Mouse (Mus musculus): Measurements from ENCODE around the gene Ttll7. TPM values are rescaled to one million over a fixed set of nuclear protein-coding genes. Genes with fewer than 3 reads are reported as not detected.

Gene Ttll7
- polyA plus RNA-seq, 1 experiment, result 0.37 TPM

DNA sequence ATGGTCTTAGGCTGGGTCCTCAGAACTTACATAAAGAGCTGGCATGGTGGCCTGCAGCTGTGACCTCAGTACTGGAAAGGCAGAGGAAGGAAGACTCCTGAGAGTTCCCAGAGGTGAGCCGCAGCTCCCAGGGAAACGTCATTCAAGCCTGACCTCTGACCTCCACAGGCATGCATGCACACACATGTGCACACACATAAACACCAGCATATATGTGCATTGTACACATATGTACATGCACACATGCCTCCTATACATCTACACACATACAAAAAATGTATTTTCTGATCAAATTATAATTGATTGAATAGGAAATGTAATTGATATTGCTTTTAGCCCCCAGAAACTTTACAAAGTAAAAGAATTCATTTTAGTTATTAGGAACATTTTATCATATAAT, 93.2 kb downstream of the Ttll7 start:
- no peaks in the 10 kb centered on the region for H3K27me3 ChIP-seq (ENCODE audit: control insufficient read depth, insufficient read depth, low read length)
- no peaks in the 10 kb centered on the region for H3K4me1 ChIP-seq (ENCODE audit: control insufficient read depth, insufficient read depth, insufficient read length)
- H3K27ac ChIP-seq (ENCODE audit: insufficient read depth, low read length), result no peak overlapping the region
- TF ChIP-seq CTCF (IDR thresholded peaks at IDR 0.05; ENCODE audit: extremely low read depth, insufficient read depth, insufficient read length, insufficient replicate concordance) (no peak), POLR2A (IDR thresholded peaks at IDR 0.05; ENCODE audit: low read depth, low read length) (no peak)
- no peaks in the 10 kb centered on the region for H3K36me3 ChIP-seq (ENCODE audit: control insufficient read depth, insufficient read depth, low read length)
- DNase-seq (ENCODE audit: low read depth in 1 of 2, low spot score in 2 of 2), result no peak
- no peak overlapping the region for H3K4me3 ChIP-seq (ENCODE audit: extremely low read depth, insufficient read depth, insufficient read length)
- WGBS, result 48% methylated on average over 2 of the region's 2 CpGs

DNA sequence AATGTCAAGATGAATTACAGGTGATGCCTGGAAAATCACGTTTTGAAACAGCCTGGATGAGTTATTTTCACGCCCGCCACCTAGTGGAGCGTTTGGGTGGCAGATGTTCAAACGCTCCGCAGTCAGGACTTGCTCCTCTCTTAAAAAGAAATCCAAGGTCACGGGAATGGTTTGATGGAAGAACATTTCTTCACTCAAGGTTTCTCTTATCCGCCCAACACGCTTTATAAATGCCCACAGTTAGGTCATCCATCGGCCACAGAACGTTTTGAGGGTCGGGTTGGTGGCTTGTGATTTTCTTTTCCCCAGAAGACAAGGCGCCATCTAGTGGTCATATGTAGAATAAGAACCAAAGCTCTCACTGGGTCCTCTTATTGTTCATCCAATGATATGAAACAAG, 93.7 kb downstream of the Ttll7 start:
- Histone ChIP-seq H3K27me3 (ENCODE audit: control insufficient read depth, insufficient read depth, low read length) (no peaks in the 10 kb centered on the region), H3K4me1 (ENCODE audit: control insufficient read depth, insufficient read depth, insufficient read length) (no peaks in the 10 kb centered on the region), H3K27ac (ENCODE audit: insufficient read depth, low read length) (no peak overlapping the region), H3K36me3 (ENCODE audit: control insufficient read depth, insufficient read depth, low read length) (no peaks in the 10 kb centered on the region), H3K4me3 (ENCODE audit: extremely low read depth, insufficient read depth, insufficient read length) (peak overlapping the region; percentile 42; the same call in 1 of the 2 replicates)
- WGBS, result under 1% methylated on average over 13 of the region's 13 CpGs
- peak; percentile 58; the same call in 1 of the 2 replicates for TF ChIP-seq CTCF (IDR thresholded peaks at IDR 0.05; ENCODE audit: extremely low read depth, insufficient read depth, insufficient read length, insufficient replicate concordance)
- no peak for TF ChIP-seq POLR2A (IDR thresholded peaks at IDR 0.05; ENCODE audit: low read depth, low read length)
- peak; percentile 20 to 41 for DNase-seq (ENCODE audit: low read depth in 1 of 2, low spot score in 2 of 2)

DNA sequence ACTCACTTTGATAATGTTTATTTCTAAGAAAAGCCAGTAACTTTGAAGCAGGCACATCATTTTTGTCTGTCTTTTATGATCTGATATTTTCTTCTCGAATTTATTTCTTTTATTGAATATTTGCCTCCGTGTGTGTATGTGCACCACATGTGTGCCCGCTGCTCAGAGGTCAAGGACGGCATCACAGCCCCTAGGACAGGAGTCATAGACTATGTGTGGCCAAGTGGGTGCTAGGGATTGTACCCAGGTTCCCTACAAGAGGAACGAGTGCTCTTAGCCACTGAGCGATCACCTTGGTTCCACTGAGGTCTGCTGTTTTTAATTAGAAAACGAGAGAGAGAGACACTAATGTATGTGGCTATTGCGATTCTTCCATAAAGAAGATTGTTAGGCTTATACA, 94.5 kb downstream of the Ttll7 start:
- Histone ChIP-seq H3K27me3 (ENCODE audit: control insufficient read depth, insufficient read depth, low read length) (no peaks in the 10 kb centered on the region), H3K4me3 (ENCODE audit: extremely low read depth, insufficient read depth, insufficient read length) (no peak overlapping the region), H3K36me3 (ENCODE audit: control insufficient read depth, insufficient read depth, low read length) (no peaks in the 10 kb centered on the region), H3K4me1 (ENCODE audit: control insufficient read depth, insufficient read depth, insufficient read length) (no peaks in the 10 kb centered on the region), H3K27ac (ENCODE audit: insufficient read depth, low read length) (no peak overlapping the region)
- no peak for TF ChIP-seq CTCF (IDR thresholded peaks at IDR 0.05; ENCODE audit: extremely low read depth, insufficient read depth, insufficient read length, insufficient replicate concordance)
- no peak for TF ChIP-seq POLR2A (IDR thresholded peaks at IDR 0.05; ENCODE audit: low read depth, low read length)
- no peak for DNase-seq (ENCODE audit: low read depth in 1 of 2, low spot score in 2 of 2)
- WGBS, result 76% methylated on average over 8 of the region's 8 CpGs

DNA sequence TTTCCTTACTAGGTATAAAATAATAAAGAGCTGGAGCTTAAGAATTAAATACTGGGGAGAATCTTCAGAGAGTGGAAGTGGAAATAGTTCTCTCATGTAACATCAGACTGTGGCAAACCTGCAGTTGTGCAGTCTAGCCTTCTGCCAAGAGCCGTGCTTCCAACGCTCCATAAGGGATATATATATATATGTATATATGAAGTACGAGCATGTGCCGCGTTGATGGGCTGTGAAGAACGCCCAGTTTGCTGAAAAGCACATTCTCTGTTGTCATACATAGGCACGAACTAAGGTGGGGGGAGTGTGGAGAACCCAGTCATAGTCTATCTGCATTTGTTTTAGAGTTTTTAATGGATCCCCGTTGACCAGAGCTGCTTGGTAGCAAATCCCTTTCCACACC, 104.6 kb downstream of the Ttll7 start:
- DNase-seq (ENCODE audit: low read depth in 1 of 2, low spot score in 2 of 2), result no peak
- Histone ChIP-seq H3K36me3 (ENCODE audit: control insufficient read depth, insufficient read depth, low read length) (no peaks in the 10 kb centered on the region), H3K4me3 (ENCODE audit: extremely low read depth, insufficient read depth, insufficient read length) (no peak overlapping the region), H3K27ac (ENCODE audit: insufficient read depth, low read length) (no peak overlapping the region), H3K27me3 (ENCODE audit: control insufficient read depth, insufficient read depth, low read length) (no peaks in the 10 kb centered on the region), H3K4me1 (ENCODE audit: control insufficient read depth, insufficient read depth, insufficient read length) (no peaks in the 10 kb centered on the region)
- 94% methylated on average over 8 of the region's 8 CpGs for WGBS
- TF ChIP-seq CTCF (IDR thresholded peaks at IDR 0.05; ENCODE audit: extremely low read depth, insufficient read depth, insufficient read length, insufficient replicate concordance), result no peak
- no peak for TF ChIP-seq POLR2A (IDR thresholded peaks at IDR 0.05; ENCODE audit: low read depth, low read length)

DNA sequence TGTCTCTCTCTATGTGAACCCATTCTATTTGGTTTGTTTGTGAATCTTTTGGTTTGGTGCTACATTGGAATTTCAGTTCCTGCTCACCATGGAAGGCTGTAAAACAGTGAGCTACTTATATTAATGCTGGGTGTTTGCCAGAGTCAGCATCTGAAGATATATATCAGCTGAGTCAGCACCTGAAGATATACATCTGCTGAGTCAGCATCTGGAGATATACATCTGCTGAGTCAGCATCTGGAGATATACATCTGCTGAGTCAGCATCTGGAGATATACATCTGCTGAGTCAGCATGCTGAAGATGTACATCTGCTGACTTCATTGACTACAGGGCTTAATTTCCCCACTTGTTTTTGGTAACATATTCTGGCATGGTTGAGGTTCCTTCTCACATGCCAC, 110.7 kb downstream of the Ttll7 start:
- TF ChIP-seq POLR2A (IDR thresholded peaks at IDR 0.05; ENCODE audit: low read depth, low read length) (no peak), CTCF (IDR thresholded peaks at IDR 0.05; ENCODE audit: extremely low read depth, insufficient read depth, insufficient read length, insufficient replicate concordance) (no peak)
- no peak overlapping the region for H3K4me3 ChIP-seq (ENCODE audit: extremely low read depth, insufficient read depth, insufficient read length)
- DNase-seq (ENCODE audit: low read depth in 1 of 2, low spot score in 2 of 2), result no peak
- H3K36me3 ChIP-seq (ENCODE audit: control insufficient read depth, insufficient read depth, low read length), result no peaks in the 10 kb centered on the region
- no peak overlapping the region for H3K27ac ChIP-seq (ENCODE audit: insufficient read depth, low read length)
- no peaks in the 10 kb centered on the region for H3K4me1 ChIP-seq (ENCODE audit: control insufficient read depth, insufficient read depth, insufficient read length)
- no peaks in the 10 kb centered on the region for H3K27me3 ChIP-seq (ENCODE audit: control insufficient read depth, insufficient read depth, low read length)

DNA sequence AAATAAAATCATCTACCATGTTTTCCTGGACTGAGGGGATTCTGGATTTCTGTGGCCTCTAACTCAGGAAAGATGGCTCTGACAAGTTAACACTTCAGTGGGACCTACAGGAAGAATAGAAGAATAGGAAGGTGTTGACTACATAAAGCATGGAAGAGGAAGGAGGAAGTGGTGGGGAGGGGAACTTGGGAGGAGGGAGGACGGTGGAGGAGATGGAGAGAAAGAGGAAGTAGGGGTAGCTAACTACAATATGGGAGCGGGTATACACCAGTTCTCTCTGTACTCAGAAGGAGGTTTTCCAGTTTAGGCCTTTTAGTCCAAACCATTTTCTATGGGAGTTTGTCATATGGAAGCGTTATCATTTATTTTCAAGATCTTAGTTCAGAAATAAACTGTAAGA, 112.2 kb downstream of the Ttll7 start:
- H3K27ac ChIP-seq (ENCODE audit: insufficient read depth, low read length), result no peak overlapping the region
- H3K27me3 ChIP-seq (ENCODE audit: control insufficient read depth, insufficient read depth, low read length), result no peaks in the 10 kb centered on the region
- no peaks in the 10 kb centered on the region for H3K4me1 ChIP-seq (ENCODE audit: control insufficient read depth, insufficient read depth, insufficient read length)
- no peaks in the 10 kb centered on the region for H3K36me3 ChIP-seq (ENCODE audit: control insufficient read depth, insufficient read depth, low read length)
- H3K4me3 ChIP-seq (ENCODE audit: extremely low read depth, insufficient read depth, insufficient read length), result no peak overlapping the region
- DNase-seq (ENCODE audit: low read depth in 1 of 2, low spot score in 2 of 2), result no peak
- TF ChIP-seq CTCF (IDR thresholded peaks at IDR 0.05; ENCODE audit: extremely low read depth, insufficient read depth, insufficient read length, insufficient replicate concordance), result no peak
- no peak for TF ChIP-seq POLR2A (IDR thresholded peaks at IDR 0.05; ENCODE audit: low read depth, low read length)
- 34% methylated on average over 3 of the region's 3 CpGs for WGBS

DNA sequence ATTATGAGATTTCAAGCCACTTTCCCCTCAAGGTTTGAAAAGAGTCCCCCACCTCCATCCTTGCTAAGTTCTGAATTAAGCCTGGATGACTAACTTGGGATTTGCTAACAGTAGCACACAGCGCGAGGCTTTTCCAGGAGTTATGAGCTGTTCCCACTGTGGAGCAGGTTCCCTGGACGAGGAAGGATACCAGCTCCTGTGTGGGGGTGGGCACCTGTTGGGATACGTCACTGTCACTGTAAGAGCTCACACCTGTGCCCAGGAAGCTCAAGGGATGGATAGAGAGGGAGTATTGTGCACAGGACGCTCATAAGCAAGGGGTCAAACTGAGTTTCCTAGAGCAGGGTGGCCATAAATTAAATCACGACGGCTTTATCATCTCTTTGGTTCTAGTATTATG, 115.1 kb downstream of the Ttll7 start:
- no peaks in the 10 kb centered on the region for H3K36me3 ChIP-seq (ENCODE audit: control insufficient read depth, insufficient read depth, low read length)
- H3K27ac ChIP-seq (ENCODE audit: insufficient read depth, low read length), result no peak overlapping the region
- no peak for TF ChIP-seq CTCF (IDR thresholded peaks at IDR 0.05; ENCODE audit: extremely low read depth, insufficient read depth, insufficient read length, insufficient replicate concordance)
- no peak for TF ChIP-seq POLR2A (IDR thresholded peaks at IDR 0.05; ENCODE audit: low read depth, low read length)
- H3K4me3 ChIP-seq (ENCODE audit: extremely low read depth, insufficient read depth, insufficient read length), result no peak overlapping the region
- no peaks in the 10 kb centered on the region for H3K4me1 ChIP-seq (ENCODE audit: control insufficient read depth, insufficient read depth, insufficient read length)
- 86% methylated on average over 7 of the region's 7 CpGs for WGBS
- no peak for DNase-seq (ENCODE audit: low read depth in 1 of 2, low spot score in 2 of 2)
- no peaks in the 10 kb centered on the region for H3K27me3 ChIP-seq (ENCODE audit: control insufficient read depth, insufficient read depth, low read length)
